Mouse (Mus musculus) heart, adult 2 months (tissue): ENCODE measurements around the gene Nrd1.

ENCODE experiments used
- CTCF ChIP-seq: fragments of 200-600 bp; IDR thresholded peaks from 2 replicates; pipeline ENCODE4 v1.8.1; 2022; ENCODE audit warnings: antibody characterized with exemption, mild to moderate bottlenecking, moderate library complexity
- POLR2A ChIP-seq: fragments of 200-500 bp; IDR thresholded peaks from 2 replicates; pipeline ENCODE4 v1.6.1; 2011; ENCODE audit warnings: mild to moderate bottlenecking, low read depth, low read length, control low read depth; ENCODE audit not compliant: insufficient read depth

- TF ChIP-seq POLR2A: no peak
- no peak for TF ChIP-seq CTCF
These were observed 17.0 kb downstream of the Nrd1 start for GRCm38 (mm10) chr4:109017441-109017840.
